Mouse (Mus musculus) ES-E14 (cell line): ENCODE measurements at regions not wholly inside any gene's neighbourhood (a gene's known extent, or its start where the extent isn't known, plus 50 kb on each side); places are given as distances from the start of the nearest gene placed in this dataset.
"Not testable (repeated sequence)": the region's sequence is repeated elsewhere in the genome, so short reads cannot be mapped to it uniquely, and the experiment has no call there.

Experiments
- CHD2 ChIP-seq: IDR thresholded peaks from 2 replicates; pipeline ENCODE4 v1.6.1; 2014; ENCODE audit warnings: mild to moderate bottlenecking, low read depth, low read length, inconsistent platforms
- HCFC1 ChIP-seq: IDR thresholded peaks from 2 replicates; pipeline ENCODE4 v1.6.1; 2012; ENCODE audit warnings: low read length, inconsistent platforms, borderline replicate concordance; ENCODE audit not compliant: insufficient read depth
- MAFK ChIP-seq: IDR thresholded peaks from 2 replicates; pipeline ENCODE4 v1.6.1; 2014; ENCODE audit warnings: mild to moderate bottlenecking, low read depth, low read length, inconsistent platforms; ENCODE audit not compliant: insufficient read depth
- ZNF384 ChIP-seq: IDR thresholded peaks from 2 replicates; pipeline ENCODE4 v1.6.1; 2012; ENCODE audit warnings: low read depth, low read length, inconsistent platforms

DNA sequence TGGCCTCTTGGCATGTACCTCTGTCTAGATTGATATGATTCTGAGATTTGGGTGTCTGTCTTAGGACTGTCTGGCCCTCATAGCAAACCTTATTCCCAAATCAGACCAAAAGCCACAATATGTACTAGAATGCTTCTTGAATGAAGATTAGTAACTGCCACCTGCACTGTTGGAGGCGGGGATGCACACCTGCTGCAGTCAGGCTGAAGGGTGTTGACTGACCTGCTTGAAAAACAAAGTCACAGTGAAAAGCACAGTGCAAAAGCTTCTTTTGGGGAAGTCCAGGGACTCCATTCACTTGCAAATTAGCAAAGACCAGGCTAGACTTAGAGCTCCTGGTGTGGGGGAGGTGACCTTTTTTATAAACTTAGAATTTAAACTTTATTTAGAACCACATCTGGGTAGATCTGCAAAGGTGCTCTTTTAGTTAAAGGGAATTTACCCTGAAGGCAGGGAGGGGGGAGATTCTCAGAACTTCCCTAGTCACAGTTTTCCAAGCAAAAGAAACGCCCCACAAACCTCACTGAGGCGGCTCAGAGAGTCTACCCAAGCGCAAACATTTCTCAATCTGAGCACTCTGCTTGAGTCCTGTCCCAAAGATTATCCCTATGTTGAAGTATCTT lies 876.9 kb upstream of the Gm38303 start:
- TF ChIP-seq MAFK, CHD2: not testable (repeated sequence)
- TF ChIP-seq ZNF384 = peak; percentile 96
- TF ChIP-seq HCFC1 = 0 out of 2 replicates have a peak, but pooled peaks have one; percentile 52
